Mouse (Mus musculus): ENCODE measurements around the gene Gfod1. TPM values are rescaled to one million over a fixed set of nuclear protein-coding genes. Genes with fewer than 3 reads are reported as not detected.

Gene Gfod1
- total RNA-seq, 2 experiments from 2014 or later: 116 to 128 TPM

DNA sequence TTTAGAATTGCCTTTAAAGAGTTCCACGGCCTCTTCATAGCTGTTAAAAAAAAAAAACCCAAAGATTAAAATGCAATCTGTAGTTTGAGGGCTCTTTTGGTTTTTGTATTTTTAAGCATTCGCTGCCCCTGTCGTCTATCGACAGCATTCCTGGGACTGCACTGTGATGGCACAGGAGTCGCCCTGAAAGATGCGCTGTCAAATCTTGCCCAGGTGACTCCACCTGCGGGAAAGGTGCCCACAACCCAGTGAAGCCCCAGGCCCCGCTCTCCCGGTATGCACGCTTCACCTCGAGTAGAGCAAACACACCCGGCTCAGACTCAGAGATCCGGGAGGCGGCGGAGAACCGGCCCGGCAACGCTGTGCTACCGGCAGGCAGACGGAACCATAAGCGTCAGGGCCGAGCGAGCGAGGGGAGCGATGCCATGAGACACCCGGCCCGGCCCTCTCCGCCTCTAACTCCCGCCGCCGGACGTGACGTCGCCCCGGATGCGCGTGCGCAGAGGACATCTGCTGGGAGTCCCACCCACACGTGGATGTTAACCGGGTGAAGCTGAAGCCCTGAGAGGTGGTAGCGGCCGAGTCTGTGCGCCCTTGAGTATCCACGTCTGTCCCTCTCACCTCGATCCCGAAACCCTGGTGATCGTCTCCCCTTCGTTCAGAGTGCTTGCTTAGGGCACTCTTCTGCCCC lies 132.8 kb downstream of the Gfod1 start, which contains the start of gene Tbc1d7:
Gene Tbc1d7, minus strand, starts transcription at position 482 of the 691 bp plus-strand sequence.
- peak; percentile 99 to 100 for DNase-seq (ENCODE audit: low spot score in 2 of 2)

DNA sequence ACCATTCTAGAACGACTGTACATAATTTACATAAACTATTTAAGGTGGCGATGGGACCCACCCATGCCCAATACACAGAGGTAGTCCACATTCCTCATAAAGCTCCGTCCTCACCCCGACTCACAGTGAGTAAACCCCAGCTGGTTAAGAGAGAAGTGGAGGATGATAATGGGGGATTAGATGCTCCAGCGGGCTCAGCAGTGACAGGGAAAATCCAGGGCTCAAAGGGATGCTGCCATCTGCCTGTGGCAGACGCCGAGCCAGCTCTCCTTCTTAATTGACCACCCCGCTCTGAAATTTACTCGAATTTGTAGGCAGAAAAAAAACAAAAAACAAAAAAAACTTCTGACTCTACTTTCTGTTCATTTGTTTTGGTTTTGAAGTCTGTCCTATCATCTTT lies 136.3 kb downstream of the Gfod1 start:
- no peak for DNase-seq (ENCODE audit: low spot score in 2 of 2)

DNA sequence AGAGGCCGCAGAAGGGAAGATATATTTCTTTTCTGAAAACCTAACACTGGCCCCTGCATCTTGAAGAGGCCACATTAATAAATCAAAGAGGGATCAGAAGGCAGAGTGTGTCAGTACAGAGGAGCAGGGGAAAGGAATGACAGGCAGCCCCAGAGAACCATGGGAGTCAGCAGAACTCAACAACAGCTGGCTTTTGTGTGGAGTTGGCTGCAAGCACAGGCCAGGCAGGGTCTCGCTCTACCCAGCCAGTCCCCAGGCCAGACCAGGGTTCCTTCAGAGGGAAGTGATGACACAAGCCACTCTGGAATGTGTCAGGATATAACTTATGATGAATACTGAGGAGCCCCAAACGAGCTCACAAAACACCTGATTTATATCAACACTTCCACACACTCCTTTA lies 144.5 kb downstream of the Gfod1 start:
- DNase-seq (ENCODE audit: low spot score in 2 of 2): no peak

DNA sequence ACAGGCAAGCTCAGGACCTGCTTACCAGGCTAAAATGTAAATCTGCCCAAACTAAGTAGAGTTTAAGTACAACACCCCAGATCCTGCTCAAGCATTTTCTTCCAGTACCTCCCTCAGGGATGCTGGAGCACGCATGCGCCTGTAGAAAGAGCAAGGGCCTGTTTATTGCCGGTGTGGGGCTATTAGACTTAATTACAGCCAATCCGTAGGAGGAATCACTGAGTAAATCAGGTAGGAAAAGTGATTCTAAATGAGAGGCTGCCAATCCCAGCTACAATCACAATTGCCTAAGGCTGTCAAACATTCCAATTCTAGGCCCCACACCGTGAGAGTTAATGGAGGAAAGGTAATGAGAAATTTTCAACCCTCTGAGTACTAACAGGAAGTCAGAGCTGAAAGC lies 145.7 kb downstream of the Gfod1 start:
- no peak for DNase-seq (ENCODE audit: low spot score in 2 of 2)

- DNase-seq (ENCODE audit: low spot score in 2 of 2): no peak
Measured at GRCm38 (mm10) chr13:43157370-43157769, 146.6 kb downstream of the Gfod1 start.

DNA sequence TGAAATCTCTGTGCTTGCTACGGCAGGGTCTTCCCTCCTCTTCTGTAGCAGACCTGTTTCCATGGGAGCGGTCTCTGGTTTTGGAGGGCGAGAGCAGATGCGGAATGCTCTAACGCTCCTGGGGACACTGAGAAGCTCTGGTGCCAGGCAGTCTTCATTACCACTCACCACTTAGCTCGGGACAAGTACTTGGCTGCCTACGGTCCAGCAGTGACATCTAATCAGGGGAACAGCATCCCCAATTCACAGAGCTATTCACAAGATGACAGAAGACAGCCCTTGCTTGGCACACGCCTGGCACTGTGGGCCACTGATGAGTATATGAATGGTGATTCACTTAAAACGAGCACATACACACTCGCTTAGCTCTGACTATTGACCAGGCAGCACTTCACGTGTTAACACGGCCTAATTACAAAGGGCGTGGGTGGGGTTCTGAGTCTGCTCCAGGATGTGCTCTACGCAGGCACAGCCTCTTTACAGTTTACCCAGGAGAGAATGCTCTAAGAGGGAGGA lies 151.9 kb downstream of the Gfod1 start:
- no peak for DNase-seq (ENCODE audit: low spot score in 2 of 2)

GRCm38 (mm10) chr13:43149661-43150060 lies 154.3 kb downstream of the Gfod1 start:
- no peak for DNase-seq (ENCODE audit: low spot score in 2 of 2)

DNA sequence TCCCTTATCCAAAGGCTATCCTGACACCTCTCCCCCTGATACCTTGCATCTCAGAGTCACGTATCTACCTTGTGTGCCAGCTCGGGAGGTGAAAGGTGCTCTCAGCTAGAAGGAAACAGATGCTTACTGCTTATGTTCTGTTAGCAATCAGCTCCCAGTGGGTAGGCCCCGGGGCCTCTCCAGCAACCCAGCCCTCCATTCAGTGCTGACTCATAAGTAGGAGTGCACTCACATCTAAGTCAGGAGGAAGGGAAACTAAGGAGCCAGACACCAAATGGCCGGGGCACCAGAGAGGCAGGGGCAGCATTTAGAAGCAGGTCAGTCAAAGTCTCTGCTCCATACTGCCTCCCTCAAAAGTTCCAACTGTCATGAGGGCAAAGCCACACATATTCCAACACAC lies 155.3 kb downstream of the Gfod1 start:
- no peak for DNase-seq (ENCODE audit: low spot score in 2 of 2)

GRCm38 (mm10) chr13:43146515-43147258 lies 157.3 kb downstream of the Gfod1 start:
- no peak for DNase-seq (ENCODE audit: low spot score in 2 of 2)

Other genes starting within 250 kb of the Gfod1 start
- gene Tbc1d7, start 132.7 kb downstream of the Gfod1 start, total RNA-seq (2021): 10 to 100 TPM; 27.6 to 28.2 TPM
- 10 to 100 TPM; 20.9 to 21.2 TPM for gene Sirt5, start 61.3 kb upstream of the Gfod1 start, total RNA-seq (2021)
- gene Nol7, start 94.2 kb upstream of the Gfod1 start, total RNA-seq (2021): 10 to 100 TPM; 69.7 to 71.0 TPM
- gene Ranbp9, start 177.1 kb upstream of the Gfod1 start, total RNA-seq (2021): 100 to 1,000 TPM; 102 to 105 TPM